Mouse (Mus musculus): ENCODE measurements around the gene Plekhn1. TPM values are rescaled to one million over a fixed set of nuclear protein-coding genes. Genes with fewer than 3 reads are reported as not detected.

Gene Plekhn1
- 16.1 and 21.9 TPM in 2 replicates for polyA plus RNA-seq (2012; ENCODE audit: insufficient read depth, low replicate concordance)

DNA sequence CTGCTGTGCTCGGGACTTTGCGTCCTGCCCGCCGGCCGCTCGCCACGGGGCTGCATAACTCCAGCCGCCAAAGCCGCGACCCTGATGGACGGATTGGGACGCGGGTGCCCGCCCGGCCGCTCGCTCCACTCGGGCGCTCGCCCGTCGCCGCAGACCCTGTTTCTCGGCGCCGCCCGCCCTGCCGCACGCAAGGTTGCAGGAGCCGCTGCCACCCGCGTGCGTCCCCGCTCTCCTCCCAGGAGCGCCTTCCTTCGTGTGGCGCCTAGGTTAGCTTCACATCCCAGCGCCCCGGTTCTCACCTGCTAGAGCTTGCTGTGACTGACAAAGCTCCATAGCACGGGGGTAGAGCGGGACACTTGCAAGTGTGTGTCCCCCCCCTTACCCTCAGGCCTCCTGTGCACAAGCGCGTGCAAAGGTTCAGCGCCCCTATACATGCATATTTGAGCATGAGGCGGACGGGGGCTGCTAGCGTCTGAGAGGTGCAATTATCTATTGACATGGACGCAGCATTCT lies at the start of gene Plekhn1:
TSS of gene Plekhn1 (minus strand) at position 157 of the 513 bp plus-strand sequence.
- peaks cover 7% of the 10 kb centered on the region for H3K27me3 ChIP-seq (replicated peaks)
- peaks cover 40% of the 10 kb centered on the region for H3K4me1 ChIP-seq
- peak within 1 kb of the TSS; percentile 96 for H3K4me3 ChIP-seq (replicated peaks)
- H3K36me3 ChIP-seq (replicated peaks; ENCODE audit: low read length), result peaks cover 61% of the 10 kb centered on the region
- TF ChIP-seq FLI1 (IDR thresholded peaks at IDR 0.05; ENCODE audit: low read length) (no peak), GATA1 (IDR thresholded peaks at IDR 0.05; ENCODE audit: borderline replicate concordance, low read length) (no peak)
- H3K9me3 ChIP-seq, result no peaks in the 10 kb centered on the region

DNA sequence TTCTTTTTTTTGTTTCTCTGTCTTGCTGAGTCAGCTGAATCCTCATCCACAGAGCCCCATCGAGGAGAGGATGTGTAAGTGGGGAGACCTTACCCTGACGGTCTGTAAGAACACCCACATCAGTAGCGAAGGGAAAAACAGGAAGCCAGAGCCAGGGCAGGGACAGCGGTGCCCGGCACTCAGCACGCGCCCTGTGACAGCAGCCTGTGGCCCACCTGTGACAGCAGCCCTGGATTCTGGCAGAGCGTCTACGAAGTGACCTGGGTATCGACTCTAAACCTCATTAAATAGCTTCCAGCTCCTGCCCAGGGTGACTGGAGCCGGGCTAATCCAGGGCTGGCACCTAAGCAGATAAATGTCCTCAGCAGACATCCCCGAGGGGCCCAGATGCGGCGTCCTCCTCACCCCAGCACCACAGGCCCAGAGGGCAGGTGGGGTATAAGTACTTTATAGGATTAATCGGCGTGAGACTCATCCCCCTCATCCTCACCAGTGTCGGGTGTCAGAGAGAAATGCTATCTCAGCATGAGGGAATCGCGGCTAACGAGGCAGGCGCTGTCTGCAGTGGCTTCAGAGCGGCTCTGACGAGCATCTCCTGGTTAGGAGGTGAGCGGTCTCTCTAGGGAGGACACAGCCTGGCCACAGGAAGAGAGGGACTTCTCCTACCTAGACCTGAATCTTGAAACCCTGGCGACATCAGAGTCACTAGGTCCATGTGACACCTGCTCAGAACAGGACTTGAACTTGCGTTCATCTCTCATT lies 20.6 kb upstream of the Plekhn1 start, which contains the start of gene Samd11:
TSS of gene Samd11 (minus strand) at position 580 of the 762 bp plus-strand sequence.
- peaks cover 8% of the 10 kb centered on the region for H3K36me3 ChIP-seq (replicated peaks; ENCODE audit: low read length)
- H3K27me3 ChIP-seq (replicated peaks), result peaks cover 20% of the 10 kb centered on the region
- no peaks in the 10 kb centered on the region for H3K9me3 ChIP-seq
- peak within 1 kb of the TSS; percentile 86 for H3K4me3 ChIP-seq (replicated peaks)
- TF ChIP-seq GATA1 (IDR thresholded peaks at IDR 0.05; ENCODE audit: borderline replicate concordance, low read length) (no peak), FLI1 (IDR thresholded peaks at IDR 0.05; ENCODE audit: low read length) (no peak)
- peaks cover 31% of the 10 kb centered on the region for H3K4me1 ChIP-seq

DNA sequence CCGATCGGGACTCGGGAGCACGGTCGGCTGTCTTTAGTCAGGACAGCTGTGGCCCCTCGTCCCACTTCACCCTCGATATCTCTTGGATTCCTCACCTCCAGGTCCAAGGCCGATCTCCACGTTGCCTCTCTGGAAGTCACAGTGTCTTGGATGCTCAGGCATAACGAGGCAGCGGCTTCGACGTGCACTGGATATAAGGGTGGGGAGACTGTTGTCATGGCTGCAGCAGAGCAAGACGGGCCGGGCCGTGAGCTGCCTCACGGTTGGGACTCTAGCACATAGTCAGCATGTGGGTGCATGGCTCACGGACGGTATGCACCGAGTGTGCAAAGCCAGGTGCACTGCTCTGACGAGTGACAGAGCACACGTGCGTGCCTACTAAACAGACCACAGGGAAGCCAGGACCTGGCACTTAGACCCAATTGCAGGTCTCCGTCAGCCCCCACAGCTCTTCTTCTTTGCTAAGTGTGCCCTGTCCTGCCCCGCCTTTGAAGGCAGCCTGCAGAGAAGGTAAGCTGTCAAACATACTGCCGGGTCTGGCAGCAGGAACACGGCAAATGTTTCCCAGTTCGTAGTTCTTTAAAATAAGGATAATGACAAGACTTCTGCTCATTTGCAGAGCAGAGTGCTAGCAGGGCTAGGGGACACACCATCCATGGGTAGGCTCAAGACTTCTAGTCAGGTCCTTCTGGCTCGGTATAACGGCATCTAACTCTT lies 19.9 kb upstream of the Plekhn1 start:
- TF ChIP-seq GATA1 (IDR thresholded peaks at IDR 0.05; ENCODE audit: borderline replicate concordance, low read length) (no peak), FLI1 (IDR thresholded peaks at IDR 0.05; ENCODE audit: low read length) (no peak)
- peaks cover 16% of the 10 kb centered on the region for H3K36me3 ChIP-seq (replicated peaks; ENCODE audit: low read length)
- peaks cover 33% of the 10 kb centered on the region for H3K4me1 ChIP-seq
- H3K4me3 ChIP-seq (replicated peaks), result peak overlapping the region; percentile 86
- no peaks in the 10 kb centered on the region for H3K9me3 ChIP-seq
- H3K27me3 ChIP-seq (replicated peaks), result peaks cover 20% of the 10 kb centered on the region

DNA sequence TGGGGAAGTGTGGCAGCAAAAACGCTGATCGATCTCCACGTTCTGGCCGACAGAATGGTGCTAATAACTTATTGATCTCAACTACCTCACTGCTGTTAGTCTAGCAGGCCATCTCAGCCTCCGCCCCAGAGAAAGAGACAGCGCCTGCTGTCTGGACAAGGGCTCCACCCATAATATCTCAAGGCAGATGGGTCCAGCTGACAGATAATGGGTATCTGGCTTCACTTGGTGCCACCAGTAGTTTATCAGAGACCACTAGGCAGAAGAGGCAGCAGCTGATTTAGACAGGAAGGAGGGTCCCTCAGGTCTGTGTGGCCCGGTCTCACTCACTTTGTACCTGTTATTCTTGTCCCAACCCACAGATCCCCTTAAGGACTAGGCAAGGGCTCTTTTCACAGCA lies 18.4 kb upstream of the Plekhn1 start:
- Histone ChIP-seq H3K27me3 (replicated peaks) (peaks cover 20% of the 10 kb centered on the region), H3K4me1 (peaks cover 33% of the 10 kb centered on the region), H3K36me3 (replicated peaks; ENCODE audit: low read length) (peaks cover 31% of the 10 kb centered on the region), H3K9me3 (no peaks in the 10 kb centered on the region), H3K4me3 (replicated peaks) (no peak overlapping the region)
- no peak for TF ChIP-seq GATA1 (IDR thresholded peaks at IDR 0.05; ENCODE audit: borderline replicate concordance, low read length)
- no peak for TF ChIP-seq FLI1 (IDR thresholded peaks at IDR 0.05; ENCODE audit: low read length)

DNA sequence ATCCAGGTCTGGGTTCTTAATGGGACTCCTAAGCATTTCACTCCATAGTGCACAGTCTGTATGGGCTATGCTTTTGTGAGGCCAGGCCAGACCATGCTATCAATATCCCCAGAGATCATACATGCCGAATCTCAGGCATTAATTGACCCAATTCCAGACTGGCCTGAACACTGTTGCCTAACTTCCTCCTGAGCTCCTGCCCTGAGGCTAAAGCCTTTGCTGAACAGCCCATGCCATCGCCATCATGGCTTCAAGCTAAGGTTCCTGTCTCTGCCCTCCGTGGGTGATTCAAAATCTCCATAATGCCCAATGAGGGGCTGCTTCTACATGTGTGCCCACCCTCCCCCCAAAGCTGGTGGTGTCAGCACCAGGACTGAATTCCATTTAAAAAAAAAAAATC lies 18.0 kb upstream of the Plekhn1 start:
- no peak overlapping the region for H3K4me3 ChIP-seq (replicated peaks)

DNA sequence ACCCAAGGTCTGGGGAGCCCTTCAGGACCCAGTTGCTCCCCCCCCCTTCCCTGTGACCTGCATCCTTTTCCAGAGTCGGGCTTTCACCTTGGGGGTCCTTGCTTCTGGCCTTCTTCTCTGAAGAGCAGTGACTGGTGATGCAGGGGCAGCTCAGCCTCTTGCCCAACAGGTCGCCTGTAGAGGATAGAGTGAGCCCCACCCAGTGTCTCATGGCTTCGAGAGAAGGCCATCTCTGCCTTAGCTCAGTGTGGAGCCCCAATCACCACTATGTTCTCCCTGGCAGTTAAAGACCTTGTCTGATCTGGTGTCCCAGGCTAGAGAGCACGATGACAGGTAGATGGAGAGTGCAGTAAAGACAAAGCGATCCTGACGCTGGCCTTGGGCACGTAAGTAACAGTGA lies 17.5 kb upstream of the Plekhn1 start:
- TF ChIP-seq FLI1 (IDR thresholded peaks at IDR 0.05; ENCODE audit: low read length), result no peak
- TF ChIP-seq GATA1 (IDR thresholded peaks at IDR 0.05; ENCODE audit: borderline replicate concordance, low read length), result no peak
- H3K4me1 ChIP-seq, result peaks cover 33% of the 10 kb centered on the region
- peaks cover 20% of the 10 kb centered on the region for H3K27me3 ChIP-seq (replicated peaks)
- no peaks in the 10 kb centered on the region for H3K9me3 ChIP-seq
- H3K36me3 ChIP-seq (replicated peaks; ENCODE audit: low read length), result peaks cover 40% of the 10 kb centered on the region
- no peak overlapping the region for H3K4me3 ChIP-seq (replicated peaks)

More for the DNA sequence above, 18.0 kb upstream of the Plekhn1 start:
- Histone ChIP-seq H3K4me1 (peaks cover 33% of the 10 kb centered on the region), H3K9me3 (no peaks in the 10 kb centered on the region), H3K36me3 (replicated peaks; ENCODE audit: low read length) (peaks cover 35% of the 10 kb centered on the region), H3K27me3 (replicated peaks) (peaks cover 20% of the 10 kb centered on the region)
- no peak for TF ChIP-seq FLI1 (IDR thresholded peaks at IDR 0.05; ENCODE audit: low read length)
- TF ChIP-seq GATA1 (IDR thresholded peaks at IDR 0.05; ENCODE audit: borderline replicate concordance, low read length), result no peak

DNA sequence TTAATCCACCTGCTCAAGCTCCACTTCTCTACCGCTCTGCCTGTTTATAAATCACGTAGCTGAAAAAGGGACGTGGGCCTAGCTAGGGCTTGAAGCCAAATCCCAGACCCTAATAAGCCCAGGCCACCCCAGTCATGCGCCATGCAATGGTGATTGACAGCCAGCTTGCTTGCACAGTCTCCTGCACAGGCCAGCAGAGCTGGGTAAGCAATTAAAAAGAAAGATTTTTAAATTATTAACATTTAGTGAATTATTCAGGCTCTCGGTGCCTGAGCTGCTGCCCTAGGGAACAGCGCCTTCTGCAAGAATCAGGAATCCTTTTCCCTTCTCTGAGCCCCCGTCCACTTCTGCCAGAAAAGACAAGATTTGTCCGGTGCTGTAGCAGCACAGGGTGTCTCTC lies 16.4 kb upstream of the Plekhn1 start:
- H3K27me3 ChIP-seq (replicated peaks), result peaks cover 20% of the 10 kb centered on the region
- no peak overlapping the region for H3K4me3 ChIP-seq (replicated peaks)
- peaks cover 50% of the 10 kb centered on the region for H3K36me3 ChIP-seq (replicated peaks; ENCODE audit: low read length)
- no peaks in the 10 kb centered on the region for H3K9me3 ChIP-seq
- H3K4me1 ChIP-seq, result peaks cover 33% of the 10 kb centered on the region
- TF ChIP-seq GATA1 (IDR thresholded peaks at IDR 0.05; ENCODE audit: borderline replicate concordance, low read length), result no peak
- TF ChIP-seq FLI1 (IDR thresholded peaks at IDR 0.05; ENCODE audit: low read length), result no peak

DNA sequence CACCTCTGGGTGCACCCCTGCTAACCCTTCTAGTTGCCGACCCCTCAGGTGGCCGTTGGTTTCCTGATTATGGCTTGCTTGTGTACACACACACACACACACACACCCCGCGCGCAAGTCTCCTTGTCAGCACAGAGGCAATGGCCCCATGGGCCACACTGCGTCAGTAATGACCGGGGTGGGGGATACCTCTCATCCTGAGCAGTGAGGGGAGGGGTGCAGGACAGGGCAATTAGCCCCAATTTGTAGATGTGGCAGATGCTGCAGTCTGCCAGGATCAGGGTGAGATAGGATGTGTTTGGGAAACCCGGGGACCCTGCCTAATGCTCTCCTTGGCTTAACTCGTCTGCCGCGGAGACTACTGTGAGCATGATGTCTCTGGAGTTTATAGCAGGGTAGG lies 14.9 kb upstream of the Plekhn1 start:
- TF ChIP-seq GATA1 (IDR thresholded peaks at IDR 0.05; ENCODE audit: borderline replicate concordance, low read length), result no peak
- Histone ChIP-seq H3K4me3 (replicated peaks) (no peak overlapping the region), H3K27me3 (replicated peaks) (peaks cover 8% of the 10 kb centered on the region), H3K4me1 (peaks cover 22% of the 10 kb centered on the region), H3K36me3 (replicated peaks; ENCODE audit: low read length) (peaks cover 64% of the 10 kb centered on the region), H3K9me3 (no peaks in the 10 kb centered on the region)

DNA sequence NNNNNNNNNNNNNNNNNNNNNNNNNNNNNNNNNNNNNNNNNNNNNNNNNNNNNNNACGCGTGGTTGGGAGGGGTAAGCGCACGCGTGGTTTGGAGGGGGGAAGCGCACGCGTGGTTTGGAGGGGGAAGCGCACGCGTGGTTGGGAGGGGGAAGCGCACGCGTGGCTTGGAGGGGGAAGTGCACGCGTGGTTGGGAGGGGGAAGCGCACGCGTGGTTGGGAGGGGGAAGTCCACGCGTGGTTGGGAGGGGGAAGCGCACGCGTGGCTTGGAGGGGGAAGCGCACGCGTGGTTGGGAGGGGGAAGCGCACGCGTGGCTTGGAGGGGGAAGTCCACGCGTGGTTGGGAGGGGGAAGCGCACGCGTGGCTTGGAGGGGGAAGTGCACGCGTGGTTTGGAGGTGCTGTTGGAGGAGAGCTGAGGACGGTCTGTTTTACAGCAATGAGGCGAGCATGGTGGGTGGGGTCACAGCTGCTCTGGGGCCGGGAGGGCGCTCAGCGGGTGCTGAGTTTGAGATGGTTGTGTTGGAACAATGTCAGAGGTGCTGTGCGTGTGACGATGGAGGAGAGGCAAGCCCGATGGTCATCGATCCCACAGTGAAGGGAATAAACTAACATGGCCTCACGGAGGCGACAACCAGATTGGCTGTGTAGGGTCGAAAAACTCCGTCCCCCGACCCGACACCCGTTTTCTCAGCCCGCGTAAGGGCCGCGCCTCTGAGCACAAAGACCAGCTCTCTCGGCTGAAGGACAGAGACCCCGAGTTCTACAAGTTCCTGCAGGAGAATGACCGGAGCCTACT lies 2.2 kb upstream of the Plekhn1 start:
- Histone ChIP-seq H3K4me1 (peaks cover 37% of the 10 kb centered on the region), H3K36me3 (replicated peaks; ENCODE audit: low read length) (peaks cover 61% of the 10 kb centered on the region), H3K9me3 (no peaks in the 10 kb centered on the region), H3K27me3 (replicated peaks) (peaks cover 7% of the 10 kb centered on the region), H3K4me3 (replicated peaks) (peak overlapping the region; percentile 92)
- no peak for TF ChIP-seq GATA1 (IDR thresholded peaks at IDR 0.05; ENCODE audit: borderline replicate concordance, low read length)
- TF ChIP-seq FLI1 (IDR thresholded peaks at IDR 0.05; ENCODE audit: low read length), result no peak

All from megakaryocyte, embryonic 14.5 days (primary cell).